Mouse (Mus musculus) lung, postnatal 0 days (tissue): ENCODE measurements around the gene Gpr176.

Experiments used
- CTCF ChIP-seq: IDR thresholded peaks from 2 replicates; pipeline ENCODE4 v1.5.1; 2016; ENCODE audit warnings: antibody characterized with exemption, mild to moderate bottlenecking
- EP300 ChIP-seq: IDR thresholded peaks from 2 replicates; pipeline ENCODE4 v1.6.1; 2016; ENCODE audit warnings: antibody characterized with exemption, mild to moderate bottlenecking, control low read depth

- TF ChIP-seq CTCF (no peak), EP300 (no peak)
These were observed 79.6 kb downstream of the Gpr176 start for GRCm38 (mm10) chr2:118293583-118293982.
